Mouse (Mus musculus) forebrain, embryonic 10.5 days (tissue): ENCODE data around the gene Adora1. TPM values are rescaled to one million over a fixed set of nuclear protein-coding genes. Genes with fewer than 3 reads are reported as not detected.
A peak's percentile ranks its signal among the peaks of the same experiment; 100 is the strongest.

Experiments
- DNase-seq: peaks from one replicate; pipeline ENCODE4 v3.0.0-alpha.2; 2017; ENCODE audit warnings: low spot score; ENCODE audit errors: extremely low spot score
- H3K27ac ChIP-seq: fragments of 300-500 bp; sonication (generic); 2 replicates; pipeline ENCODE4 v1.5.1; 2016; ENCODE audit warnings: mild to moderate bottlenecking
- H3K27me3 ChIP-seq: fragments of 300-500 bp; sonication (generic); 2 replicates; pipeline ENCODE4 v1.6.1; 2016; ENCODE audit warnings: mild to moderate bottlenecking; ENCODE audit not compliant: poor library complexity, severe bottlenecking
- H3K36me3 ChIP-seq: fragments of 300-500 bp; sonication (generic); replicated peaks from 2 replicates; pipeline ENCODE4 v1.6.1; 2016; ENCODE audit warnings: mild to moderate bottlenecking, moderate library complexity
- H3K4me1 ChIP-seq: fragments of 300-500 bp; sonication (generic); 2 replicates; pipeline ENCODE4 v1.6.1; 2016
- H3K4me3 ChIP-seq: fragments of 300-500 bp; sonication (generic); 2 replicates; pipeline ENCODE4 v1.5.1; 2016; ENCODE audit warnings: mild to moderate bottlenecking, moderate library complexity
- H3K9me3 ChIP-seq: fragments of 300-500 bp; sonication (generic); 2 replicates; pipeline ENCODE4 v1.6.1; 2016; ENCODE audit warnings: mild to moderate bottlenecking, moderate library complexity
- WGBS: fragments of 180-500 bp; shearing (Covaris S2); methylation state at CpG from one replicate; pipeline ENCODE4 v1.1.7; 2016; 5-methylcytosine and 5-hydroxymethylcytosine counted together
- polyA plus RNA-seq: library from polyadenylated mRNA; unstranded; fragments of >200 nt; fragmentation: Nextera tagmentation; extraction: Ambion mirVana; gene quantifications from 2 replicates; pipeline ENCODE4 v1.2.1, GENCODE M21; 2016

The Adora1 gene
- polyA plus RNA-seq, 1 experiment from 2014 or later: 0.14 TPM

- no peaks in the 10 kb centered on the region for H3K36me3 ChIP-seq
- H3K4me1 ChIP-seq: peaks cover 21% of the 10 kb centered on the region
- H3K9me3 ChIP-seq: no peaks in the 10 kb centered on the region
- 52% methylated on average over 19 of the region's 19 CpGs for WGBS
- no peak overlapping the region for H3K27ac ChIP-seq
- peaks cover 81% of the 10 kb centered on the region for H3K27me3 ChIP-seq
- peak overlapping the region; percentile 54; the same call in 1 of the 2 replicates for H3K4me3 ChIP-seq
- DNase-seq: no peak
These were observed 1.4 kb downstream of the Adora1 start for GRCm38 (mm10) chr1:134233681-134234454.

GRCm38 (mm10) chr1:134232778-134233531 is 2.3 kb downstream of the Adora1 start:
- DNase-seq: no peak
- no peak overlapping the region for H3K27ac ChIP-seq
- peaks cover 75% of the 10 kb centered on the region for H3K27me3 ChIP-seq
- 59% methylated on average over 12 of the region's 12 CpGs for WGBS
- peaks cover 20% of the 10 kb centered on the region for H3K4me1 ChIP-seq
- no peaks in the 10 kb centered on the region for H3K36me3 ChIP-seq
- no peak overlapping the region for H3K4me3 ChIP-seq
- H3K9me3 ChIP-seq: no peaks in the 10 kb centered on the region

GRCm38 (mm10) chr1:134232326-134232725 is 2.9 kb downstream of the Adora1 start:
- H3K27me3 ChIP-seq: peaks cover 68% of the 10 kb centered on the region
- 80% methylated on average over 8 of the region's 8 CpGs for WGBS

GRCm38 (mm10) chr1:134231681-134232080 is 3.5 kb downstream of the Adora1 start:
- no peak for DNase-seq
- H3K4me1 ChIP-seq: peaks cover 20% of the 10 kb centered on the region
- H3K27ac ChIP-seq: no peak overlapping the region
- no peaks in the 10 kb centered on the region for H3K9me3 ChIP-seq
- H3K36me3 ChIP-seq: no peaks in the 10 kb centered on the region
- H3K27me3 ChIP-seq: peaks cover 62% of the 10 kb centered on the region
- no peak overlapping the region for H3K4me3 ChIP-seq
- WGBS: 80% methylated on average over 3 of the region's 3 CpGs

More at GRCm38 (mm10) chr1:134232326-134232725, 2.9 kb downstream of the Adora1 start:
- Histone ChIP-seq H3K9me3 (no peaks in the 10 kb centered on the region), H3K4me1 (peaks cover 20% of the 10 kb centered on the region), H3K36me3 (no peaks in the 10 kb centered on the region), H3K27ac (no peak overlapping the region), H3K4me3 (no peak overlapping the region)
- no peak for DNase-seq

DNA sequence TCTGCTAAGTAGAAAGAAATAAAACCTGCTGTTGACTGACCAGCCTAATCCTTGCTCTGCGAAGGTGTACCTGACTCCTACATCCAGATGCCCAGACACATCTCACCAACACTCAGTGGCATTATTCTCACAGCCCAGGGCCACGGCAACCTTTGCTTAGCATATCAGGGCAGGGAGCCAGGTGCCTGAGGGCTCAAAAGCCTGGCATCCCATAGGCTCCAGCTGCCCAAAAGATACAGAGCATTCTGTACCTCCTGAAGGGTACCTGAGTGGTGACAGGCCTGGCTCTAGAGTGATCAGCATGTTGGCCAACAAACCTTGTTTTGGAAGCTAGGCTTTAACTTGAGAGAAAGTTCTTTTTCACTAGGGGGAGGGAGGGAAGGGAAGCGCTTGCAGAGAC is 4.0 kb downstream of the Adora1 start:
- no peak overlapping the region for H3K27ac ChIP-seq
- no peak for DNase-seq
- no peaks in the 10 kb centered on the region for H3K9me3 ChIP-seq
- peaks cover 19% of the 10 kb centered on the region for H3K4me1 ChIP-seq
- no peaks in the 10 kb centered on the region for H3K36me3 ChIP-seq
- no peak overlapping the region for H3K4me3 ChIP-seq
- H3K27me3 ChIP-seq: peaks cover 58% of the 10 kb centered on the region
- 82% methylated on average over 3 of the region's 3 CpGs for WGBS

DNA sequence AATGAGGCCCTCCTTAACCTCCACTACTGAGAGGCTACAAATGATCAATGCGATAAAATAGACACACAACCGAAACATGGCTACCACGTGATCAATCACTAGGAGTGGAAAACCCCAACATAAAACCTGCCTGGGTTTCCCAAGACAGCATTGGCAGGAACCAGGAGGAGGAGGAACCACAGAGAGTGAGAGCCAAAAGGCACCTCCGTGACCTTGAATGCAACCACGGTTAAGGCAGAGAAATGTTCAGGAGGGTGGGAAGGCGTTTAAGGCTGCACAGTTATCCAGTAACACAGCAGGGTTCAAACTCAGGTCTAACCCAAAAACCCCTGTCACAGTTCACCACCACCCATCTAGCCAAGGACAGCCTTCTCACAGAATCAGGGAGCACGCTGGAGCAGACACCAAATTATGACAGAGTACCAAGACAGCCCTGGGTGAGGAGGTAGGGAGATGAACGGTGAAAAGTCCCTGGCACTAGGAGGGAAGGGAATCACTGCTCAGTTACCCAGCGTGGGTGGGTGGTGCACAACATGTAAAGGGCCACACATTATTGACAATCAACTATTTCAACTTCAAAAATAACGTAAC is 4.5 kb downstream of the Adora1 start:
- H3K36me3 ChIP-seq: no peaks in the 10 kb centered on the region
- no peak for DNase-seq
- WGBS: 90% methylated on average over 10 of the region's 10 CpGs
- H3K27ac ChIP-seq: no peak overlapping the region
- H3K27me3 ChIP-seq: peaks cover 52% of the 10 kb centered on the region
- H3K4me1 ChIP-seq: peaks cover 14% of the 10 kb centered on the region
- no peak overlapping the region for H3K4me3 ChIP-seq
- no peaks in the 10 kb centered on the region for H3K9me3 ChIP-seq

DNA sequence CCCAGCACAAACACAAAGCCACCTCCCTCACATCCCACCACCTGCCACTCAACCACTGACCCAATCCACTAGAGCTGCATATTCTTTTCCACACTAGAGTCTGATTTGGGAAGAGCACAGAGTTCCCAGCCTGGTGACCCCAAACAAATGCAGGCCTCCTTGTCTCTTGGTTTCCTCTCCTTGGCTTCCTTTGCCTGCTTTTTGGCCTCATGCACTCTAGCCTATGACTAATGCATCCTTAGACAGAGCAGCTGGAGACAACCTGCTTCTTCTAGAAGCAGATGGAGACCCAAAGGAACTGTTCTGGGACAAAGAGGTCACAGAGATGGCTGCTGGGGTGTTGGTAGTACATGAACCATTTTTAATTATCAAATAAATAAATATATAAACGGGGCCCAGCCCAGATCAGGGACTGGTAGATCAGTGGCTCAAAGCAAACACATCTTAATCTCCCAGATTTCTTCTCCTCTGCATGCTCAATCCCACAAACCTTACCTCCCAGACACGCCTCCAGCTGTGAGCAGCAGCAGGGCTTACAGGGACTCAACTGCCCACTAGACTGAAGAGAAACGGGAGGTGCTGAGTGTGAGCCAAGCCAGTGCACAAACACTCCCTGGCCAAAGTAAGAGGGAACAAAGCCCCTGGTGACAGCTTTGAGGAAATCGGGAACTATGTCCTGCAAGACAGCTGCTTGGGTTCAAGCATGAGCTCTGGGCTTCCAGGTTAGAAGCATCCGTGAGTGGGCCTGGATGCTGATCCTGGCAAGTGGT is 5.2 kb downstream of the Adora1 start:
- no peak for DNase-seq
- WGBS: 78% methylated on average over 5 of the region's 5 CpGs
- Histone ChIP-seq H3K4me1 (peaks cover 6% of the 10 kb centered on the region), H3K9me3 (no peaks in the 10 kb centered on the region), H3K27ac (no peak overlapping the region), H3K4me3 (no peak overlapping the region), H3K36me3 (no peaks in the 10 kb centered on the region), H3K27me3 (peaks cover 51% of the 10 kb centered on the region)

- no peaks in the 10 kb centered on the region for H3K36me3 ChIP-seq
- DNase-seq: no peak
- no peak overlapping the region for H3K4me3 ChIP-seq
- peaks cover 21% of the 10 kb centered on the region; the same call in 1 of the 2 replicates for H3K27me3 ChIP-seq
- WGBS: 81% methylated on average over 8 of the region's 8 CpGs
- no peak overlapping the region for H3K27ac ChIP-seq
- no peaks in the 10 kb centered on the region for H3K9me3 ChIP-seq
- H3K4me1 ChIP-seq: no peaks in the 10 kb centered on the region
These were observed 8.5 kb downstream of the Adora1 start for GRCm38 (mm10) chr1:134226739-134227138.

DNA sequence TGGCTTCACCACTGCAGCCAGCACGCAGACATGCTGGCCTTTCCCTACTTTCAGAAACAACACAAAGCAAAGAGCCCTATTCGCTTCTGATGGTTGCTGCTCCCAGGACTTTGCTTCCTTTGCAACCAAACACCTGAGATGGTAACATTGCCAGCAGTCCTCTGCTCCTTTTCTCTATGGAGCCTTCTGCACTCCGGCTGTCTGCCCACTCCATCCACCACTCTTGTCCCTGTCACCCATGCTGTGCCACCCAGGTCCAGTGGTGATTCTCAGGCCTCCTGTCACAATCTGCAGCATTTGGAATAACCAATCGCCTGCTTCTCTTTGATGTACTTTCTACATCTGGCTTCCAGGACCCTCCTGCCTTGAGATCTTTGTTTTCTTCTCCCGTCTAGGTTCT is 9.9 kb downstream of the Adora1 start:
- H3K4me1 ChIP-seq: no peaks in the 10 kb centered on the region
- no peak for DNase-seq
- 90% methylated on average over 5 of the region's 5 CpGs for whole genome bisulfite sequencing
- no peak overlapping the region for H3K4me3 ChIP-seq
- no peak overlapping the region for H3K27ac ChIP-seq
- no peaks in the 10 kb centered on the region for H3K36me3 ChIP-seq
- H3K27me3 ChIP-seq: peaks cover 10% of the 10 kb centered on the region; the same call in 1 of the 2 replicates
- H3K9me3 ChIP-seq: no peaks in the 10 kb centered on the region

DNA sequence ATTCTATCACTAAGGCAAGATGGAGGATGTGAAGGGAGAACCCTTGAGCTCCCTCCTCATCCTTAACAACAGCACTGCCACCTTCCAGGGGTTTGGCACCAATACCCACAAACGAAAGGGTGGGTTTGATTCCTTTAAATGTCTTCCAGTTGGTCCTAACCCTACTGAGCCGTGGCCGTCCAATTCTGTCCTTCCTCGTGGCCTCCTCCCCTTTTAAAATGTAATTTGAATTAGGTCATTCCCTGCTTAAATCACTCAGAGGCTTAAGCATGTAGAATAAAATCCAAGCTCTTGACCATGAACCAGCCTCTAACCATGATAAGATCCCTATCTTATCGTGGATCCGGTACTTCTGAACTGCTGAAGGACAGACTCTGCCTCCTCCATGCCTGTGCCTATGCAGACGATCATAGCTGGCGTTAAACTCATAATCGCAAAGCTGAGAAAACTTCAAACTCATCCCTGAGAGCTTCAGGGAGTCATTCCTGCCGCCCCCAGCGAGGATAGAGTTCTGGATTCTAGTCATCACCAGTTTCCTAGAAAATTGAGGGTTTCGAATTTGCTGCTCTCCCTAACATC is 10.5 kb downstream of the Adora1 start:
- Histone ChIP-seq H3K27ac (no peak overlapping the region), H3K27me3 (peaks cover 6% of the 10 kb centered on the region; the same call in 1 of the 2 replicates), H3K4me1 (no peaks in the 10 kb centered on the region), H3K36me3 (no peaks in the 10 kb centered on the region), H3K4me3 (no peak overlapping the region), H3K9me3 (no peaks in the 10 kb centered on the region)
- 85% methylated on average over 12 of the region's 12 CpGs for WGBS
- DNase-seq: no peak

- H3K9me3 ChIP-seq: no peaks in the 10 kb centered on the region
- no peak overlapping the region for H3K4me3 ChIP-seq
These were observed 12.8 kb downstream of the Adora1 start for GRCm38 (mm10) chr1:134222122-134223055.

More at GRCm38 (mm10) chr1:134222122-134223055, 12.8 kb downstream of the Adora1 start:
- Histone ChIP-seq H3K4me1 (peaks cover under 1% of the 10 kb centered on the region), H3K36me3 (no peaks in the 10 kb centered on the region), H3K27me3 (peaks cover 9% of the 10 kb centered on the region), H3K27ac (no peak overlapping the region)
- 68% methylated on average over 8 of the region's 8 CpGs for WGBS
- no peak for DNase-seq
